Mouse (Mus musculus) liver, postnatal 0 days (tissue): ENCODE results near the gene Man2b1. TPM values are rescaled to one million over a fixed set of nuclear protein-coding genes. Genes with fewer than 3 reads are reported as not detected.

ENCODE experiments used
- ATAC-seq: fragments of 200-750 bp; cut with Nextera tagmentation; 2 replicates; pipeline ENCODE4 v1.8.0; 2017; ENCODE audit warnings: mild to moderate bottlenecking, moderate library complexity
- DNase-seq: peaks from one replicate; pipeline ENCODE4 v3.0.0-alpha.2; 2016
- H3K27ac ChIP-seq: fragments of 300-500 bp; sonication (generic); 2 replicates; pipeline ENCODE4 v1.5.1; 2014; ENCODE audit warnings: antibody characterized with exemption, moderate library complexity, mild to moderate bottlenecking, low read depth
- H3K27me3 ChIP-seq: fragments of 300-500 bp; sonication (generic); 2 replicates; pipeline ENCODE4 v1.6.1; 2014; ENCODE audit warnings: low read length, control low read depth, mixed read lengths; ENCODE audit not compliant: insufficient read depth
- H3K36me3 ChIP-seq: fragments of 300-500 bp; sonication (generic); replicated peaks from 2 replicates; pipeline ENCODE4 v1.6.1; 2014; ENCODE audit warnings: mild to moderate bottlenecking, control low read depth, low read length, moderate library complexity, mixed read lengths; ENCODE audit not compliant: insufficient read depth
- H3K4me1 ChIP-seq: fragments of 300-500 bp; sonication (generic); 2 replicates; pipeline ENCODE4 v1.6.1; 2014; ENCODE audit warnings: antibody characterized with exemption, mild to moderate bottlenecking, control low read depth; ENCODE audit not compliant: insufficient read depth
- H3K4me2 ChIP-seq: fragments of 300-500 bp; sonication (generic); 2 replicates; pipeline ENCODE4 v1.6.1; 2014; ENCODE audit warnings: low read depth, mild to moderate bottlenecking, low read length, moderate library complexity, mixed read lengths
- H3K4me3 ChIP-seq: fragments of 300-500 bp; sonication (generic); 2 replicates; pipeline ENCODE4 v1.5.1; 2014; ENCODE audit warnings: low read depth, low read length
- H3K9ac ChIP-seq: fragments of 300-500 bp; sonication (generic); replicated peaks from 2 replicates; pipeline ENCODE4 v1.6.1; 2014; ENCODE audit warnings: mild to moderate bottlenecking, moderate library complexity
- H3K9me3 ChIP-seq: fragments of 300-500 bp; sonication (generic); 2 replicates; pipeline ENCODE4 v1.6.1; 2016; ENCODE audit warnings: mild to moderate bottlenecking, control low read depth, low read length, mixed read lengths
- CTCF ChIP-seq: sonication (generic); IDR thresholded peaks from 2 replicates; pipeline ENCODE4 v1.5.1; 2016; ENCODE audit warnings: antibody characterized with exemption, low read depth
- EP300 ChIP-seq: IDR thresholded peaks from 2 replicates; pipeline ENCODE4 v1.6.1; 2016; ENCODE audit warnings: antibody characterized with exemption, low read depth, mild to moderate bottlenecking
- WGBS: fragments of 180-500 bp; shearing (Covaris S2); extraction: QIAGEN DNeasy Blood & Tissue Kit; methylation state at CpG from one replicate; pipeline ENCODE4 v1.1.7; 2014; ENCODE audit not compliant: insufficient replicate concordance; 5-methylcytosine and 5-hydroxymethylcytosine counted together
- polyA plus RNA-seq: library from polyadenylated mRNA; unstranded; fragments of >200 nt; fragmentation: Nextera tagmentation; extraction: Ambion mirVana; gene quantifications from 2 replicates; pipeline ENCODE4 v1.2.1, GENCODE M21; 2015

Man2b1 gene
- polyA plus RNA-seq, 1 experiment from 2014 or later = 44.6 TPM

DNA sequence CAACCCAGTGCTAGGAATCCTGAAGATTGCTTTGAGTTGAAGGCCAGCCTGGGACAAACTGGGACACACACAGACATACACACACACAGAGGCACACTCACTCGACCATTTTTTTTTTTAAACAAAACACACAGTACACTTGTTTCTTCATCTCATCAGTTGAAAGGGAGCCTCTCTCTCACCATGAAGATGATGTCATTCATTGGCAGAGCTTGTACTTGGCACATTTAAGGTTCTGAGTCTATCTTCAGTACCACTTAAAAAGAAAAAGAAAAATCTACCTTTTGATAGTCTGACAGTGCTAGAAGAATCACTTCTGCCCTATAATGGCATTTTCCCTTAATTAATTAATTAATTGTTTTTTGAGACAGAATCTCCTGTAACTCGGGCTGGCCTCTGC, 5.7 kb downstream of the Man2b1 start:
- ATAC-seq (no peak), DNase-seq (no peak)
- TF ChIP-seq CTCF (no peak), EP300 (no peak)
- H3K4me1 ChIP-seq = peaks cover 6% of the 10 kb centered on the region; the same call in 1 of the 2 replicates
- H3K27me3 ChIP-seq = no peaks in the 10 kb centered on the region
- peaks cover 49% of the 10 kb centered on the region for H3K36me3 ChIP-seq
- WGBS = 58% methylated on average over 2 of the region's 2 CpGs
- H3K27ac ChIP-seq = no peak overlapping the region
- no peak overlapping the region for H3K9ac ChIP-seq
- no peak overlapping the region for H3K4me2 ChIP-seq
- no peaks in the 10 kb centered on the region for H3K9me3 ChIP-seq
- H3K4me3 ChIP-seq = no peak overlapping the region

- H3K9me3 ChIP-seq = no peaks in the 10 kb centered on the region
- H3K27ac ChIP-seq = no peak overlapping the region
- 80% methylated on average over 11 of the region's 11 CpGs for WGBS
- no peaks in the 10 kb centered on the region for H3K27me3 ChIP-seq
- DNase-seq = no peak
- no peak for ATAC-seq
- peaks cover 59% of the 10 kb centered on the region for H3K36me3 ChIP-seq
- TF ChIP-seq EP300 (no peak), CTCF (no peak)
- no peak overlapping the region for H3K4me2 ChIP-seq
- no peaks in the 10 kb centered on the region for H3K4me1 ChIP-seq
- H3K4me3 ChIP-seq = no peak overlapping the region
- no peak overlapping the region for H3K9ac ChIP-seq
Measured at GRCm38 (mm10) chr8:85090856-85091255, 7.8 kb downstream of the Man2b1 start.

DNA sequence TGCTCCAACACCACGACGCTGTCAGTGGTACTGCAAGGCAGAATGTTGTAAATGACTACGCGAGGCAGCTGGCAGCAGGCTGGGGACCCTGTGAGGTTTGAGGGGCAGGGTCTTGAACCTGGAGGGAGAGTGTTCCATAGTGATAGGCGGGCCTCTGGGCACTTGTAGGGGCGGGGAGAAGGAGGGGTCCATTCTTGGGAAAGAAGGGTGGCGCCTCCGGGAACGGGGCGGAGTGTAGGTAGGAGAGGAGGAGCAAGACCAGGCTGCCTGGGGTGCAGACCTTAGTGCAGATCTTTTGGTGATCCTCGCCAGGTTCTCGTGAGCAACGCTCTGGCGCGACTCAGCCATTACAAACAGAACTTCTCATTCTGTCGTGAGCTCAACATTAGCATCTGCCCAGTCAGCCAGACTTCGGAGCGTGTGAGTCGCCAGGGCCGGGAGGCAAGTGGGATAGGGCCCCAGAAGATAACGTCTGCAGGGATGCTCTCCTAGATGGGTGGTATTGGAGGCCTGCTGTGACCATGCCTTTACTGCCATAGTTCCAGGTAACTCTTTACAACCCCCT, 8.5 kb downstream of the Man2b1 start:
- Histone ChIP-seq H3K27ac (no peak overlapping the region), H3K27me3 (no peaks in the 10 kb centered on the region), H3K4me1 (no peaks in the 10 kb centered on the region), H3K4me2 (no peak overlapping the region), H3K9ac (no peak overlapping the region), H3K9me3 (no peaks in the 10 kb centered on the region), H3K4me3 (no peak overlapping the region), H3K36me3 (peaks cover 64% of the 10 kb centered on the region)
- TF ChIP-seq EP300 (no peak), CTCF (no peak)
- WGBS = 71% methylated on average over 21 of the region's 21 CpGs
- ATAC-seq = no peak
- no peak for DNase-seq

DNA sequence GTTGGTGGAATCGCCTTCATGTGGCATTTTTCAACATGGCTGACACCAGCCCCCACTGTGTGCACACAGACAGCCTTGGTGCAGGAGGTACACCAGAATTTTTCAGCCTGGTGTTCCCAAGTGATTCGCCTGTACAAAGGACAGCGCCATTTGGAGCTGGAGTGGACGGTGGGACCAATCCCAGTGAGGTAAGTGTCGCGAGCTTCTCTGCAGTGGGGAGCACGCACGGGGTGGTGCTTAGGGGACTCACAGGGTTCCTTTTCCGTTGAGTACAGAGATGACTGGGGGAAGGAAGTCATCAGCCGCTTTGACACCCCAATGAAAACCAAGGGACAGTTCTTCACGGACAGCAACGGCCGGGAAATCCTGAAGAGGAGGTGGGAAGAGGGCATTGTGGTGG, 12.0 kb downstream of the Man2b1 start:
- WGBS = 91% methylated on average over 13 of the region's 13 CpGs

GRCm38 (mm10) chr8:85095566-85095965, 12.5 kb downstream of the Man2b1 start:
- H3K36me3 ChIP-seq = peaks cover 53% of the 10 kb centered on the region
- TF ChIP-seq EP300 = no peak
- TF ChIP-seq CTCF = no peak
- ATAC-seq (no peak), DNase-seq (no peak)
- no peaks in the 10 kb centered on the region for H3K27me3 ChIP-seq
- no peaks in the 10 kb centered on the region for H3K9me3 ChIP-seq
- no peak overlapping the region for H3K9ac ChIP-seq
- H3K27ac ChIP-seq = no peak overlapping the region
- no peaks in the 10 kb centered on the region for H3K4me1 ChIP-seq
- H3K4me3 ChIP-seq = no peak overlapping the region
- WGBS = 93% methylated on average over 7 of the region's 7 CpGs
- H3K4me2 ChIP-seq = no peak overlapping the region

More for the DNA sequence above, 12.0 kb downstream of the Man2b1 start:
- no peak for TF ChIP-seq CTCF
- TF ChIP-seq EP300 = no peak
- H3K4me1 ChIP-seq = no peaks in the 10 kb centered on the region
- DNase-seq (no peak), ATAC-seq (no peak)
- H3K27ac ChIP-seq = no peak overlapping the region
- no peak overlapping the region for H3K4me3 ChIP-seq
- H3K27me3 ChIP-seq = no peaks in the 10 kb centered on the region
- H3K9ac ChIP-seq = no peak overlapping the region
- peaks cover 53% of the 10 kb centered on the region for H3K36me3 ChIP-seq
- H3K9me3 ChIP-seq = no peaks in the 10 kb centered on the region
- no peak overlapping the region for H3K4me2 ChIP-seq

GRCm38 (mm10) chr8:85096196-85096595, 13.1 kb downstream of the Man2b1 start:
- 88% methylated on average over 16 of the region's 16 CpGs for WGBS

DNA sequence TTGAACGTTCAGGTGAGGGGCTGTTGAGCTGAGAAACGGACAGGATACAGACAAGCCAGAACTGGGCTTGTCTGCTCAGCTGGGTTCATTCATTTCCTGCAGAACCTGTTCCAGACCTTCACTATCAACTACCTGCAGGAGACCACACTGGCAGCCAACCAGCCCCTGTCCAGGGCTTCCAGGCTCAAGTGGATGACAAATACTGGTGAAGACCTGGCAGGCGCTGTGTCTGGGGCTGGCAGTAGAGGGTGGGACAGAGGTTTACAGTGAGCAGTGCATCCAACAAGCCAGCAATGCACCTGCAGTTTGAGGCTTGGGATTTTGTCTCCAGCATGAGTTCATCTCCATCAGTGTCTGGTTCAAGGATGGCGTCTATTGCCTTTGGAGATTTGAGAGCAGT, 13.8 kb downstream of the Man2b1 start:
- Histone ChIP-seq H3K4me1 (no peaks in the 10 kb centered on the region), H3K9ac (no peak overlapping the region), H3K4me2 (no peak overlapping the region), H3K27me3 (no peaks in the 10 kb centered on the region), H3K27ac (no peak overlapping the region), H3K4me3 (no peak overlapping the region), H3K9me3 (0 out of 2 replicates have a peak, but pooled peaks cover 2% of the 10 kb centered on the region), H3K36me3 (peaks cover 45% of the 10 kb centered on the region)
- ATAC-seq (no peak), DNase-seq (no peak)
- 78% methylated on average over 4 of the region's 4 CpGs for WGBS
- TF ChIP-seq CTCF (no peak), EP300 (no peak)

More at GRCm38 (mm10) chr8:85096196-85096595, 13.1 kb downstream of the Man2b1 start:
- no peak overlapping the region for H3K4me2 ChIP-seq
- peaks cover 47% of the 10 kb centered on the region for H3K36me3 ChIP-seq
- DNase-seq (no peak), ATAC-seq (no peak)
- H3K9me3 ChIP-seq = no peaks in the 10 kb centered on the region
- H3K27ac ChIP-seq = no peak overlapping the region
- H3K4me1 ChIP-seq = no peaks in the 10 kb centered on the region
- H3K9ac ChIP-seq = no peak overlapping the region
- TF ChIP-seq CTCF (no peak), EP300 (no peak)
- H3K4me3 ChIP-seq = no peak overlapping the region
- no peaks in the 10 kb centered on the region for H3K27me3 ChIP-seq
